Mouse (Mus musculus) C3H10T1/2 (cell line): ENCODE results near the gene Traf5. TPM values are rescaled to one million over a fixed set of nuclear protein-coding genes. Genes with fewer than 3 reads are reported as not detected.

Experiments used
- polyA plus RNA-seq, 2 experiments: library from polyadenylated mRNA; unstranded; fragments of >200 nt; fragmentation: generic; extraction: Trizol; gene quantifications; one replicate each; pipeline ENCODE4 v1.2.1; 2012; ENCODE audit warnings: missing spikeins in 2 of 2

The Traf5 gene
- polyA plus RNA-seq = 10 to 100 TPM in 1 of 2 experiments, 1 to 10 TPM in 1; 4.6 to 22.2 TPM

GRCm38 (mm10) chr1:192091806-192092772, at the start of gene Traf5:
Gene Traf5, minus strand, starts transcription at chr1:192092559.

DNA sequence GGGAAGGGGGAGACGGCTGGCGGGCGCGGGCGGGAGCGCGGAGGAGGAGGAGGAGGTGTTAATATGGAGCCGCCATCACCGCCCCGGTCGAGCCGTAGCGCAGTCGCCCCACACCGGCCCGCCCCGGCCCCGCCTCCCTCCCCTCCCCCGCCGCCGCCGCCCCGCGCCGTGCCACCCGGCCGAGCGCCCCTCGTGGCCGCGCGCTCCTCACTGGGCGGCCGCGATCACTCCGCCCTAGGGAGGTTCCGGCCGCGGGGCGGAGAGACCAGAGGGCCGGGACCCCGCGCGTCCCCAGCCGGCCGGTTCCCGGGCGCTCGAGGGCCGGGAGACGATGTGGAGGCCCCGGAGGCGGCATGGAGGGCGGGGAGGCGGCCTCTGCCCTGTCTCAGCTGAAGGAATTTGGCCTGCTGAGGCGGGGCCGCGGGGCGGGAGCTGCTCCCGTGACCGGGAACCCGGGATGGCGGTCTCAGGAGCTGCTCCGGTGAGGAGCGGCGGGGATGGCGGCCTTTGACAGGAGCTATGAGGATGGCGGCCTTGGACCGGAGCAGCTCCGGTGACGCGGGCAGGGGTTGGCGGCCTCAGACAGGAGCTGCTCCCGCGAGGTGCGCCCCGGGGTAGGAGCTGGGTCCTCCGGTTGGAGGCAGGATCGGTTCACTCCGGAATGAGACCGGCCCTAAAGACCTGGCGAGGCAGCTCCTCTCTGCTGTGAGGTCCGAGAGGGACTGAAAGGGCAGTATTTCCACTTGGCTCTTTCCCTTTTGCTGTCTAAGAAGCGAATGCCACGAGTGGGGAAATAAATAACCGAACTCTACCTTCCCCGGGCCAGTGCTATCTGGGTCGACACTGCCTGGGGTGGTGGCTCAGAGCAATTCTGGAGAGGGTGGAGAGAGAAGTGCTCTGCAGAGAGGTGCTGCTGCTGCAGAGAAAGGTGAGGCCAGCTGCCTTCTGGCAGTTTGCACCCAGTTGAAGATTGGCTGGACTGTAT, 45.9 kb upstream of the Traf5 start, which contains the start of gene Rcor3:
TSS of gene Rcor3 (minus strand) at position 137 of the 985 bp plus-strand sequence.

GRCm38 (mm10) chr1:191977187-191977586, 115.2 kb downstream of the Traf5 start, which contains the start of gene Rd3:
Gene Rd3, plus strand, starts transcription at chr1:191977370.

Other genes starting within 250 kb of the Traf5 start
- 1 to 10 TPM in 1 of 2 experiments, under 1 TPM in 1; 0.27 to 1.9 TPM for gene Slc30a1, start 185.8 kb downstream of the Traf5 start, polyA plus RNA-seq
- gene Rd3, start 115.2 kb downstream of the Traf5 start, polyA plus RNA-seq = under 1 TPM in 1 of 2 experiments, not detected in 1; 0.04 TPM
- 1 to 10 TPM in 1 of 2 experiments, under 1 TPM in 1; 0.81 to 6.9 TPM for gene Rcor3, start 45.5 kb upstream of the Traf5 start, polyA plus RNA-seq
- gene Kcnh1, start 98.2 kb upstream of the Traf5 start, polyA plus RNA-seq = not detected